Mouse (Mus musculus) MN1 (cell line): ENCODE measurements around the gene Olfr1151.

ENCODE experiments used
- DNase-seq: peaks from one replicate; pipeline ENCODE4 v3.0.0-alpha.2; 2016; ENCODE audit warnings: low spot score

Olfr1151 gene

DNA sequence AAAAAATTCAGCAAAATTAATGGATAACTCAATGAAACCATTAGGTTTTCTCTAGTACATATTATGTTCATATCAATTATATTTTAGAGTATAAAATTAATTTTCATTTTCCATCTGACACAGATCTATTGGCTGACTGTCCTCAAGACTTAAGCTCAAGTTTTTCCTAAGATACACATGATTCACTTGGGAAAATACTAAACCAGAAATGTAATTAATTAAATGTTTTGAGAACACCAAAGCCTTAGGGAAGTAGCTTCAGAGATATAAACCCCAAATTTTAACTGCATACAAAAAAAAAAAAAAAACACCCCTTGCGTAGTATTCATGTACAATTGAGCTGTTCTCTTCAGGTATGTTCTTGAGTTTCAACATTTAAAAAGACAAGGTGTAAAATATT lies at the start of gene Olfr1151:
Gene Olfr1151, plus strand, starts transcription at position 301 of the 400 bp plus-strand sequence.
- no peak for DNase-seq

DNA sequence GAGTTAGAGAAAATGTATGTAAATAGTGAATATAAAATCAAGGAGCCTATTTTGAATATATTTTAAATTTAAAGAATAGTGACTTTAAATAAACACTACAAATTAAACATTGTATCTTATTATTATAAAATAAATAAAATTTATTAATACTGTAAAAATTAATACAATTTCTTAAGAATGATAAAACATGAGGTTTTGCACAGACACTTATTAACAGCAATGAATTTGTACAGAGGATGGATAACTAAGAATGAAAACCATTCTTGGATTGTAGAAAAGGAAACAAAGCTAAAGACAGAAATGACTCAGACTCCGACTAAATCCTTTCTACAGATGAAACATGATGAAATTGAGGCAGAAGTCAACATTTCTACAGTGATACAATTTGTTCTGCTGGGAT lies 46.1 kb upstream of the Olfr1151 start, which contains the start of gene Olfr1145:
Gene Olfr1145, plus strand, starts transcription at position 301 of the 400 bp plus-strand sequence.
- DNase-seq = no peak

DNA sequence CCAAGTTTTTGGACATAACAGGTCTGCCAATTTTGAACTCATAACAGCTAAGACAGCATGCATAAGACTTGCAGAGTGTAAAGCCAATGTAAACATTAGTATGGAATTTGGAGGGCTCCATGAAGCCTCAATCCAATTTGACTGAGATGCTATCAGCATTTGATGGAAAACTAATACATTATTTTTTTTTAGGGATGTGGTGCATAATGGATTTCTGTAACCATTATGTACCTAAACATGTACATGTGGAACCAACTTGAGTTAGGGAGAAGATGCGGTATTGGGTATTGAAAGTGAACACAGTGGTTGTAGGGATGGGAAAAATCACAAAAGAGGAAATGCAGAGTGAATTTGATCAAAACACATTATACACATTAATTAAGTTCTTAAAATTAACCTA lies 25.4 kb upstream of the Olfr1151 start, which contains the start of gene Olfr1148:
Gene Olfr1148, plus strand, starts transcription at position 301 of the 400 bp plus-strand sequence.
- DNase-seq = no peak

DNA sequence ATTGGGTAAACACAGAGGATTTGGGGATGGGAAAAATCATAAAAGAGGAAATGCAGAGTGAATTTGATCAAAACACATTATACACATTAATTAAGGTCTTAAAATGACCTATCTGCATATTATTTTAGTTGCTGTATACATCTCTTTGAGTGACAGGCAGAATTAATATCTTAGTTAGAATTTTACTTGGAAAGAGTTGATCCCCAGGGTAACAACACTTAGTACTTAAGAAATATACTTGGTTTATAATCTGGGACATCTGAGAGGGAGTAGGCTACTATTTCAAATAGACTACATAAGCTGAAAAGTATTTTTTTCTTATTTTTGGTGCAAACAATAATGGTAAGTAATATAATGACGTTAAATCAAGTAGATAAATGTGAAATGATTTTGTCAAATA lies 12.0 kb upstream of the Olfr1151 start, which contains the start of gene Olfr1150-ps1:
Gene Olfr1150-ps1, plus strand, starts transcription at position 301 of the 400 bp plus-strand sequence.
- no peak for DNase-seq

DNA sequence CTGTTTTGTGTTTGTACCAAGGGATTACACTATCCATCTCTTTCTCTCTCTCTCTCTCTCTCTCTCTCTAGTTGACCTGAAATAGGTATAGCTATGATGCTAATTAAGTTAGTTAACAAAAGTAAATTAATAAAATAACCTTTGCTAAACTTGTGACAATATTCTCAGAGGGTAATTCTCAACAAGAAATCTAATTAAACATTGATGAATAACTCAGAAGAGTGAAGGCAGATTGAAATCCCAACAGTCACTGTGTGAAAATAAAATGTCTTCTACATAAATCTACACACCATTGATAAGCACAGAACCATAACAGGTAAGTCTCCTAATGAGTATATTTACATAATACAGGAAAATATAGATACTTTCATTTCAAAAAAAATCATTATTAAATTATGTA lies 10.5 kb downstream of the Olfr1151 start, which contains the start of gene Olfr1152:
Gene Olfr1152, plus strand, starts transcription at position 301 of the 400 bp plus-strand sequence.
- DNase-seq = no peak

DNA sequence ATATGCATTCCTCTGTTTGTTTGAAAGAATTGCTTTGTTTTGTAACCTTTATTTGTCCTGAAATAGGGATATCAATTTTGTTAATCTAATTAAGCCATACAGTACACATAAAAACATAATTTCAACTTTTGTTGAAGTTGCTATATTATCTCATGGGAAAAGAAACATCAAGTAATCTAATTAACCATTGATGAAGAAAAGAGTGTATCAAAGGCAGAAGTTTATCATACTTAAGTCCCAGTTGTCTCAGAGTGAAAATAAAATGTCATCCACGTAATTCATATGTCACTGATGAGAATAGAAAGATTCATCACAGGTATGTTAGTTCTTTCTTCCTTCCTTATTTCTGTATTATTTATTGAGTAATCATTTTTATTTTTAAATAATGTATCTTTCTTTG lies 39.0 kb downstream of the Olfr1151 start, which contains the start of gene Olfr1153:
Gene Olfr1153, plus strand, starts transcription at position 301 of the 400 bp plus-strand sequence.
- DNase-seq = no peak

DNA sequence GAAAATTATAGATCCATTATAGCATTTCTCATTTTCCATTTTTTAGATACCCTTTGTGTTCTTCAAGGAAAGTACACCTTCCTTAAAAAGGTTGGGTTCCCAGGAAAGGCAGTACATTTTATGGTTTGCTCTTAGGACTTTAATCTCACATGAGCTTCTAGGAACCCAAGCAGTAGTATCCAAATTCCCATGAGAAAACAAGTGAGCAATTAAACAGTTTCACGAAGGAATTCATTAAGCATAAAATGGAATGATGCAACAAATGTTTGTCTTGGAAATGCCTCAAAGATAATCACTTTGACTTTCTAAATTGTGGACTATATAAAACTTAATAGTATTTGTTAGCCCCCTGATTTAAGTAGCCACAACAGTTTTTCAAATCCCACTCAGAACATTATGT lies 49.4 kb downstream of the Olfr1151 start, which contains the start of gene Olfr1154:
Gene Olfr1154, minus strand, starts transcription at position 101 of the 400 bp plus-strand sequence.
- no peak for DNase-seq
